Mouse (Mus musculus): ENCODE results near the gene Smim13. TPM values are rescaled to one million over a fixed set of nuclear protein-coding genes. Genes with fewer than 3 reads are reported as not detected.
"Not testable (repeated sequence)": the region's sequence is repeated elsewhere in the genome, so short reads cannot be mapped to it uniquely, and the experiment has no call there.

Gene Smim13
- polyA plus RNA-seq, 1 experiment: 76.2 TPM

DNA sequence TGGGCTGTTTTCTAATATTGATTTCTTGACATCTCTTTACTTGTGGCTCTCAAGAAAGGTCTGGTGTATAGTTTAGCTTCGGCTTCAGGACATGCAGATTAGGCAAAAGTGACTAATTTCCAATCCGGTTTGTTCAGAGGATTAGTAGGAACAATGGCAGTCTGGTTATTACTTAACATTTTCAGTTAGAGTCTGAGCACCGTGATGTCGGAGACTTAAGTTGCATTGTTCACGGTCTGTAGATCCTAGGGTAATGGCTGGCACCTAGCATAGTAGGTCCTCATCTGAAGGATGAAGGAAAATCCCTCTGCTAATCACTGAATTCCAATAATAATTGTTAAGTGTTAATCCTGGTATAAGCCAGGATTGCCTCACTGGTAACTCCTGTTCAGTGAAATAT is 6.5 kb downstream of the Smim13 start:
- Histone ChIP-seq H3K27ac (ENCODE audit: insufficient read depth, low read length) (no peak overlapping the region), H3K27me3 (ENCODE audit: control insufficient read depth, insufficient read depth, low read length) (no peaks in the 10 kb centered on the region), H3K4me1 (ENCODE audit: control insufficient read depth, insufficient read depth, low read length) (peaks cover 10% of the 10 kb centered on the region), H3K4me3 (replicated peaks; ENCODE audit: insufficient read depth, low read depth, low read length) (no peak overlapping the region)
- no peak for TF ChIP-seq CTCF (IDR thresholded peaks at IDR 0.05; ENCODE audit: borderline replicate concordance, insufficient read depth, low read depth, low read length)
- TF ChIP-seq POLR2A (IDR thresholded peaks at IDR 0.05; ENCODE audit: borderline replicate concordance, insufficient read depth, low read length): no peak
- no peak for DNase-seq
- WGBS: 91% methylated on average over 5 of the region's 5 CpGs

DNA sequence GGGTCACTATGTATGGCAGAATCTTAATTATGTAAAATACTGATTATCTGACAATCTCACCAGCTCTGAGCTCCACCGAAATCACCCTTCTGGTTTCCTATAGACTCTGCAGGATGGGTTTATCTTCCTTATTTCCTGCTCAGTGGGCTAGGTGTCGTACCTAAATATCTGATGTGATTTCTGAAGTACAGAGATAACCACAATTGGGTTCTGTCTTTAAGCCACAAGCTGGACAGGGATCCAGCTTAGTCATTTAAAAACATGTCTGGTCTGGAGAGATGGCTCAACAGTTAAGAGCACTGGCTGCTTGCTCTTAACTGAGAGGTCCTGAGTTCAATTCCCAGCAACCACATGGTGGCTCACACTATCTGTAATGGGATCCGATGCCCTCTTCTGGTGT is 7.3 kb downstream of the Smim13 start:
- WGBS: 97% methylated on average over 3 of the region's 3 CpGs
- no peaks in the 10 kb centered on the region for H3K27me3 ChIP-seq (ENCODE audit: control insufficient read depth, insufficient read depth, low read length)
- TF ChIP-seq POLR2A (IDR thresholded peaks at IDR 0.05; ENCODE audit: borderline replicate concordance, insufficient read depth, low read length): no peak
- no peak for TF ChIP-seq CTCF (IDR thresholded peaks at IDR 0.05; ENCODE audit: borderline replicate concordance, insufficient read depth, low read depth, low read length)

DNA sequence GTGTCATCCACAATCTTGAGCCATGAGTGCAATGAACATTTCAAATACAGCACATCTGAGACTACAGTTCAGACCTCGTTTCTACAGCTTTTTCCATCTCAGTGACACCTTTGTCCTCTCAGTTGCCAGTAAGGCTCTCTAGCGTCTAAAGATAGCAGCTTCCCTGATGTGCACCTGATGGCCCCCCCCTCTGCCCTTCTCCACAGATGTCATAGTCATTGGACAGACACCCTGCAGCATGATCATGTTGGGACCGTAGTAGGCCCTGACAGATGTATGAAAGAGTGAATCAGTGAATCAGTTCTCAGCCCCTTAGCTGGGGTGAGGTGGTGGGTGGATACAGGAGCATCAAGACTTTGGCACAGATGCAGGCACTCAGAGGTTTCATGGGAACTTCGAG is 8.2 kb downstream of the Smim13 start:
- H3K4me1 ChIP-seq (ENCODE audit: control insufficient read depth, insufficient read depth, low read length): peaks cover 5% of the 10 kb centered on the region; the same call in 1 of the 2 replicates
- 45% methylated on average over 4 of the region's 4 CpGs for WGBS
- H3K4me3 ChIP-seq (replicated peaks; ENCODE audit: insufficient read depth, low read depth, low read length): no peak overlapping the region
- DNase-seq: no peak
- H3K27me3 ChIP-seq (ENCODE audit: control insufficient read depth, insufficient read depth, low read length): no peaks in the 10 kb centered on the region
- TF ChIP-seq POLR2A (IDR thresholded peaks at IDR 0.05; ENCODE audit: borderline replicate concordance, insufficient read depth, low read length) (no peak), CTCF (IDR thresholded peaks at IDR 0.05; ENCODE audit: borderline replicate concordance, insufficient read depth, low read depth, low read length) (no peak)
- no peak overlapping the region for H3K27ac ChIP-seq (ENCODE audit: insufficient read depth, low read length)

More for the DNA sequence above, 7.3 kb downstream of the Smim13 start:
- Histone ChIP-seq H3K4me3 (replicated peaks; ENCODE audit: insufficient read depth, low read depth, low read length) (no peak overlapping the region), H3K4me1 (ENCODE audit: control insufficient read depth, insufficient read depth, low read length) (peaks cover 8% of the 10 kb centered on the region), H3K27ac (ENCODE audit: insufficient read depth, low read length) (no peak overlapping the region)
- no peak for DNase-seq

DNA sequence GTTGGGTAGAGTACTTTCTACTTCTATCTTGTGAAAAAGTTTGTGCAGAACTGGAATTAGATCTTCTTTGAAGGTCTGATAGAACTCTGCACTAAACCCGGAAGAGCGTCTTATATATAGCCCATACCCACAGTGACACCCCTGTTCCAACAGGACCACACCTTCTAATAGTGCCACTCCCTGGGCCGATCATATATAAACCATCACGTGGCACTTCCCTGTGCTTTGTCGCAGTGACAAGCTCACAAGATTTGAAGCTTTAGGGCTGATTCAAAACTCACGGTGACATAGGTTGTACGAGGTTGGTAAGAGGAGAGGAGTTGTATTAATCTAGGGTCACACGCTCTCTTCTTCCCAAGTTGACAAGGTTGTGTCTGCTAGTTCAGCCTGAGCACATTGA is 12.0 kb downstream of the Smim13 start:
- WGBS: 97% methylated on average over 8 of the region's 8 CpGs
- H3K4me1 ChIP-seq (ENCODE audit: control insufficient read depth, insufficient read depth, low read length); DNase-seq; H3K4me3 ChIP-seq (replicated peaks; ENCODE audit: insufficient read depth, low read depth, low read length); H3K27ac ChIP-seq (ENCODE audit: insufficient read depth, low read length); H3K27me3 ChIP-seq (ENCODE audit: control insufficient read depth, insufficient read depth, low read length): not testable (repeated sequence)

DNA sequence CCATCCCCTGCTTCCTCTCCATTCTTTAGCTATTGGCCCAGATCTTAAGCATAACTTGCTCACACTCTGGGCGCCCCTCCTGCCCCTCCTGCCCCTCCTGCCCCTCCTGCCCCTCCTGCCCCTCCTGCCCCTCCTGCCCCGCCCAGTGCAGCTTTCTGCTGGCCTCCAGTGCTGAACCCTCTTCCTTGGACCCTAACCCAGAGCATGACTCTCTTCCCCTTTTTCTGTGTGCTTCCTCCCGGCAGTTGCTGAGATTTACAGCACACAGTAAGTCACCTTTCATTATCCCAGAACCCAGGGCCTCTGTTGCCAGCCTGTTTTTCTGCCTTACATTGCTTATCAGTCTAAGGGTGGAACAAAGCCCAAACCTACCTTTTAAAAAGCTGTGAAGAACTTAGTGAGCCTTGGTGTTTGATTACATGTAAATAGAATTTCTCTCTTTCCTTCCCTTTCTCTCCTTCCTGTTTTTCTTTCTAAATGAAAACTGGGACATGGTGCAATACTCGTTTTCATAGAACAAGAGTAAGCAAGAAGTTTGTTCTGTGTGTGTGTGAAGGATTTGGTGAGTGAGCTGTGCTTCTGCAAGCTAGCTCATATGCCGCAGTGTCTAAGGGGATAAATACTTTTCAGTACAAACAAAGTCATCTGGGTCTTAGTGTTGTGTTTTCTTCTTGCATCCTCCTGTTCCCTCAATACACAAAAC is 13.8 kb downstream of the Smim13 start:
- Histone ChIP-seq H3K27me3 (ENCODE audit: control insufficient read depth, insufficient read depth, low read length) (no peaks in the 10 kb centered on the region), H3K4me1 (ENCODE audit: control insufficient read depth, insufficient read depth, low read length) (peaks cover 3% of the 10 kb centered on the region; the same call in 1 of the 2 replicates), H3K4me3 (replicated peaks; ENCODE audit: insufficient read depth, low read depth, low read length) (no peak overlapping the region), H3K27ac (ENCODE audit: insufficient read depth, low read length) (no peak overlapping the region)
- TF ChIP-seq POLR2A (IDR thresholded peaks at IDR 0.05; ENCODE audit: borderline replicate concordance, insufficient read depth, low read length): no peak
- no peak for TF ChIP-seq CTCF (IDR thresholded peaks at IDR 0.05; ENCODE audit: borderline replicate concordance, insufficient read depth, low read depth, low read length)
- 89% methylated on average over 5 of the region's 5 CpGs for WGBS
- no peak for DNase-seq

DNA sequence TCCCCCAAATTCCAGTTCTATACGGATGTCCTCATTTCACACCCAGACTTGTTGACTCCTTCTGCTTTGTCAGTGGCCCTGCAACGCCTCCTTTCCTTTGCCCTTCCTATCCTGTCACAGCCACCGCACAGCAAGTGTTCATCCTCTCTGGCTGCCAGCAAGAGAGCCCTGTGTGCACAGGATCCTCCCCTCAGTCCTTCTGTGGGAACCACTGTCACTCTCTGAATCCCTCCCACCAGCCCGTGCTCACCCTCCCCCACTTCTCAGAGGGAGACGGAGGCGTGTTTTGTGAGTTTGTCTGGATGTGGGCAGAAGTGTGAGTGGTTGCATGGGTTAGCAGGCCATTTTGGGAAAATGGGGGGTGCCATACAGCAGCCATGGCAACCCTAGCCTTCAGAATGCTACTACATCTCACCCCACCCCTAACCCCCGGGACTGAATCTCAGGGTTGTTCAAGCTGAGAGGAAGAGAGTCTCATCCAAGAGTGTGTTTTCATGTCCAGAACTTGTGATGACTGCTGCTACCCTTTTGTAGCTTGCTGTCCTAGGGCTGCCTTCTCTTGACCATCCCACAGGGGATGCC is 18.3 kb downstream of the Smim13 start:
- DNase-seq: peak in 1 of 2 experiments; percentile 21
- no peak for TF ChIP-seq POLR2A (IDR thresholded peaks at IDR 0.05; ENCODE audit: borderline replicate concordance, insufficient read depth, low read length)
- no peak for TF ChIP-seq CTCF (IDR thresholded peaks at IDR 0.05; ENCODE audit: borderline replicate concordance, insufficient read depth, low read depth, low read length)
- 8% methylated on average over 7 of the region's 7 CpGs for WGBS
- Histone ChIP-seq H3K27me3 (ENCODE audit: control insufficient read depth, insufficient read depth, low read length) (no peaks in the 10 kb centered on the region), H3K27ac (ENCODE audit: insufficient read depth, low read length) (no peak overlapping the region), H3K4me1 (ENCODE audit: control insufficient read depth, insufficient read depth, low read length) (peaks cover 3% of the 10 kb centered on the region; the same call in 1 of the 2 replicates), H3K4me3 (replicated peaks; ENCODE audit: insufficient read depth, low read depth, low read length) (no peak overlapping the region)

DNA sequence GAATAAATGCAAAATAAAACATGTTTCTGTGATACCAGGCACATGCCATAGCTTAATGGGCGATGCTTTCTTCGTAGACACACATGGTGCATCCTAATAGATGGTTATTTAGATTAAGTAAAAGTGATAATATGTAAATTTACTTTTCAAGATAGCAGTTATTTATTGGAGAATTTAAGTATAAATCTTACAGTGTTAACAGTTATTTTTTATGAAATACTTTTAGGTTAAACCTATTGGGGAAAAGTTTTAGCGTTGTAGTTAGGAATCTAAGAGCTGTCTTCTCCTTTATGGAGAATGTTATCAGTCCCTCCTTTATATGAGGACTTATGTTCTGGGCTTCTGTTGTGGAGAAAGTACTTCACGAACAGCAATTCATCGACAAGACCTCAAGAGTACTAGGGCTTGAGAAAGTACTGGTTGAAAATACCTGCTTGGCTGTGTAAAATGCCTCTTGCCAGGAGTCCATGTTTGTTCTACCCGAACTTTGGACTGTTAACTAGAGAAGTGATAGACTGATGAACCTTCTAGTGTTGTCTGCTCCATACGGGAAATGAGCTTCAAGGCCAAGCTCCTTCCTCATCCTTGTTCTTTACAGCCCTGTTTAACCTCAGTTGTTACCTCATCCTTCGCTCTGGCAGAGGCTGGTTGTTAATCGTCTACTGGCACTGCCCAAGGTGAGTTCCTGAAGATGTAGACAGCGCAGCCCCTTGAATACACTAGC is 24.4 kb downstream of the Smim13 start, which contains the start of gene Gm17364:
Gene Gm17364, minus strand, starts transcription at position 51 of the 724 bp plus-strand sequence.
- no peak for TF ChIP-seq CTCF (IDR thresholded peaks at IDR 0.05; ENCODE audit: borderline replicate concordance, insufficient read depth, low read depth, low read length)
- TF ChIP-seq POLR2A (IDR thresholded peaks at IDR 0.05; ENCODE audit: borderline replicate concordance, insufficient read depth, low read length): no peak
- no peak within 1 kb of the TSS for H3K27ac ChIP-seq (ENCODE audit: insufficient read depth, low read length)
- DNase-seq: no peak
- no peaks in the 10 kb centered on the region for H3K4me1 ChIP-seq (ENCODE audit: control insufficient read depth, insufficient read depth, low read length)
- no peak within 1 kb of the TSS for H3K4me3 ChIP-seq (replicated peaks; ENCODE audit: insufficient read depth, low read depth, low read length)
- no peaks in the 10 kb centered on the region for H3K27me3 ChIP-seq (ENCODE audit: control insufficient read depth, insufficient read depth, low read length)
- 95% methylated on average over 10 of the region's 10 CpGs for WGBS

DNA sequence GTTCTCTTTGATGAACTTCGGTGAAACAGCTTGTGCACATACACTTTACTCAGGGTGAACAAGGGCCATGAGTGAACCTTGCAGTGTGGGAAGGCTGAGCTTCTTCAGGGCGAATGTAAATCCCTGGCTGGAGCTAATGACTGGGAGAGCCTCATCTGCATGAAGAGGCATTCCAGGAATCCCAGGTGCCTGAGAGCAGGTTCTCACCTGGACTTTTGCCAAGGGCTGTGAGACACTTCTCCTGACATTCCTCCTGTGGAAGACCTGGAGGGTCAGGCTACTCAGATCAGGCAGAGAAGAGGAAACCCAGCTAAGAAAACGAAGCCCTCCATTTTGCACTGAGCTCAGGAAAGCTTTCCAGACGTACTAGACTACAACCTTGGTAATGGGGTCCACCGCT is 31.1 kb downstream of the Smim13 start:
- TF ChIP-seq CTCF (IDR thresholded peaks at IDR 0.05; ENCODE audit: borderline replicate concordance, insufficient read depth, low read depth, low read length): no peak
- TF ChIP-seq POLR2A (IDR thresholded peaks at IDR 0.05; ENCODE audit: borderline replicate concordance, insufficient read depth, low read length): no peak
- no peak for DNase-seq
- no peaks in the 10 kb centered on the region for H3K4me1 ChIP-seq (ENCODE audit: control insufficient read depth, insufficient read depth, low read length)
- no peaks in the 10 kb centered on the region for H3K27me3 ChIP-seq (ENCODE audit: control insufficient read depth, insufficient read depth, low read length)
- no peak overlapping the region for H3K4me3 ChIP-seq (replicated peaks; ENCODE audit: insufficient read depth, low read depth, low read length)
- WGBS: 76% methylated on average over 5 of the region's 5 CpGs
- H3K27ac ChIP-seq (ENCODE audit: insufficient read depth, low read length): no peak overlapping the region

Data from cerebellum, adult 2 months (tissue).